Mouse (Mus musculus) small intestine, adult 2 months (tissue): Measurements from ENCODE around the gene Ccdc183. TPM values are rescaled to one million over a fixed set of nuclear protein-coding genes. Genes with fewer than 3 reads are reported as not detected.

Experiments
- H3K27ac ChIP-seq: fragments of 200-500 bp; 2 replicates; pipeline ENCODE4 v1.5.1; 2012; ENCODE audit warnings: low read depth, low read length, control low read depth, inconsistent platforms; ENCODE audit not compliant: insufficient read depth
- H3K27me3 ChIP-seq: fragments of 200-500 bp; 2 replicates; pipeline ENCODE4 v1.6.1; 2012; ENCODE audit warnings: mild to moderate bottlenecking, moderate library complexity, low read length, inconsistent platforms; ENCODE audit not compliant: control insufficient read depth, insufficient read depth
- H3K36me3 ChIP-seq: fragments of 200-500 bp; 2 replicates; pipeline ENCODE4 v1.6.1; 2012; ENCODE audit warnings: mild to moderate bottlenecking, low read length, control low read depth, inconsistent platforms; ENCODE audit not compliant: control insufficient read depth, insufficient read depth
- H3K4me1 ChIP-seq: fragments of 200-500 bp; 2 replicates; pipeline ENCODE4 v1.6.1; 2012; ENCODE audit warnings: low read length, inconsistent platforms, mixed read lengths; ENCODE audit not compliant: control insufficient read depth, insufficient read depth, insufficient read length
- H3K4me3 ChIP-seq: fragments of 200-500 bp; 2 replicates; pipeline ENCODE4 v1.5.1; 2012; ENCODE audit warnings: low read depth, mild to moderate bottlenecking, control low read depth, inconsistent platforms, low read length, moderate library complexity
- CTCF ChIP-seq: fragments of 200-500 bp; IDR thresholded peaks from 2 replicates; pipeline ENCODE4 v1.5.1; 2012; ENCODE audit warnings: low read depth, mild to moderate bottlenecking, control low read depth, inconsistent platforms, low read length, moderate library complexity, mixed read lengths; ENCODE audit not compliant: insufficient replicate concordance, insufficient read length; ENCODE audit errors: extremely low read depth
- POLR2A ChIP-seq: fragments of 200-500 bp; IDR thresholded peaks from 2 replicates; pipeline ENCODE4 v1.6.1; 2012; ENCODE audit warnings: low read depth, mild to moderate bottlenecking, control low read depth, inconsistent platforms, low read length, moderate library complexity
- WGBS: fragments of 180-500 bp; shearing (Covaris S2); methylation state at CpG from one replicate; pipeline ENCODE4 v1.1.7; 2018; 5-methylcytosine and 5-hydroxymethylcytosine counted together
- polyA plus RNA-seq: library from polyadenylated mRNA; depleted of rRNA; stranded (reverse); fragments of >200 nt; gene quantifications from 2 replicates; pipeline ENCODE4 v1.2.3, GENCODE M21; 2012

The Ccdc183 gene
- polyA plus RNA-seq, 1 experiment: not detected

DNA sequence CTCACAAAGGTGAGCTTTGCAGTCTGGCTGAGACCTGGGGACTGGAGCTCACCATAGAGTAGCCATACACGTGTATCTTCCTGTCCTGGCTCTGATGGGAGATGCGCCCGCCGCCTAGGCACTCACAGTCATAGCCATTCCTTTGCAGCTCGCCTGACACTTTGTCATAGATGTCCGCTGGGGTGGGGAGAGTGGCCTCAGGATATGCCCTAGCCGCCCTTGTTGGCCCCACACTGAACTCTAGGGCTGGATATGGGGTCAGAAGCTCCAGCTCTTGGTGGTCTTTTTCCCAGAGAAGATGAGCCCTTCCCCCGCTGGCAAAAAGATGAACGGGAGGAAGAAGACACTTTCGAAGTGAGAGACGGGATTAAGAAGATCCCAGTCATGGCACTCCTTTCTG is 43.3 kb downstream of the Ccdc183 start:
- H3K36me3 ChIP-seq: no peaks in the 10 kb centered on the region
- TF ChIP-seq POLR2A (no peak), CTCF (no peak)
- no peak overlapping the region for H3K27ac ChIP-seq
- 5% methylated on average over 11 of the region's 11 CpGs for WGBS
- H3K4me1 ChIP-seq: peaks cover 27% of the 10 kb centered on the region
- H3K4me3 ChIP-seq: peak overlapping the region; percentile 72
- peaks cover 24% of the 10 kb centered on the region for H3K27me3 ChIP-seq

GRCm38 (mm10) chr2:25573068-25573467 is 44.4 kb downstream of the Ccdc183 start:
- Histone ChIP-seq H3K27ac (no peak overlapping the region), H3K36me3 (no peaks in the 10 kb centered on the region), H3K4me1 (peaks cover 34% of the 10 kb centered on the region), H3K27me3 (peaks cover 14% of the 10 kb centered on the region), H3K4me3 (no peak overlapping the region)
- TF ChIP-seq CTCF: no peak
- TF ChIP-seq POLR2A: no peak
- 76% methylated on average over 2 of the region's 2 CpGs for WGBS

GRCm38 (mm10) chr2:25571221-25571620 is 46.3 kb downstream of the Ccdc183 start:
- H3K4me3 ChIP-seq: no peak overlapping the region

DNA sequence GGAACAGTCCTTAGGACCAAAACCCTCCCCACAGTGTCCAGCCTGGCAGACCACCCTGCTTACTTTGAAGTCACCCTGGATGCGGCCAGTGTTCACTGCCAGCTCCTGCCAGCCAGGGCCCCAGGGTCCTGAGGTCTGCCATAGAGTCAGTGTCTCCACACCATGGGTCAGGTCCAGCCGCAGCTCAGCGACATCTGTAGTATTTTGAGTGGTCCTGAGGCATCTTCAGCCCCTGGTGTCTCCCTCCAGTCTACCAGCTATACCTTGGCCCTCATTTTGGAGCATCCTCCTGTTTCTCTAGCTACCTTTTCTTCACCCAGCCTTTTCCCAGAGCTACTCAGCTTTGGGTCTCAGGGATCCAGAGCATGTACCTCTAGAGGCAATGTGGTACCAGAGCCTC is 48.2 kb downstream of the Ccdc183 start:
- 88% methylated on average over 3 of the region's 3 CpGs for WGBS
- Histone ChIP-seq H3K36me3 (peaks cover 5% of the 10 kb centered on the region; the same call in 1 of the 2 replicates), H3K4me3 (no peak overlapping the region), H3K4me1 (peaks cover 31% of the 10 kb centered on the region), H3K27ac (no peak overlapping the region), H3K27me3 (no peaks in the 10 kb centered on the region)
- no peak for TF ChIP-seq POLR2A
- no peak for TF ChIP-seq CTCF

More at GRCm38 (mm10) chr2:25571221-25571620, 46.3 kb downstream of the Ccdc183 start:
- 70% methylated on average over 4 of the region's 4 CpGs for WGBS
- no peaks in the 10 kb centered on the region for H3K27me3 ChIP-seq
- H3K36me3 ChIP-seq: no peaks in the 10 kb centered on the region
- TF ChIP-seq POLR2A (no peak), CTCF (no peak)
- H3K27ac ChIP-seq: no peak overlapping the region
- H3K4me1 ChIP-seq: peaks cover 29% of the 10 kb centered on the region

DNA sequence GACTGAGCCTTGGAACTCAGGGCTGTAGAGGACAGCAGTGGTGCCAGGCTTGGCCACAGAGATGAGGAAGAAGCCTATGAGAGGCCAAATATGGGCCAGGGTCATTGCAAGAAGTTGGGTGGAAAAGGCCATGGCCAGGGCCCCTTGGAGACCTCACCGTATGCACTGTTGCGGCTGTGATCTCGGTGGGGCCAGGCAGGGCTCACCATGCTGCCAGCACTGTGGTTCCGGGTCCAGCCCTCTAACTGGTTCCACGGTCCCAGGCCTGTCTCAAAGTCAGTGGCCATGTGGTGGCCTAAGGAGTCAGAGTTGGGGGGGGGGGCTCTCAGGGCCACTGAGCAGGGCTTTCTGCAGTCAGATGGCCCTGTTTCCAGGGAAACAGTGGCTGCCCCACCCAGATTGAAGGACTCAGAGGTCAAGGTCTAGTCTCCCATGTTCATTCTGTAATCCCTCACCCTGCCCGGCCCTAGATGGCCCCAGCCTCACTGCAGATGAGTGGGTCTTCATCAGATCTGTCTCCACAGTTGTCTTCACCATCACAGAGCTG is 48.9 kb downstream of the Ccdc183 start:
- Histone ChIP-seq H3K27me3 (no peaks in the 10 kb centered on the region), H3K4me3 (no peak overlapping the region), H3K36me3 (peaks cover 10% of the 10 kb centered on the region), H3K4me1 (peaks cover 34% of the 10 kb centered on the region), H3K27ac (no peak overlapping the region)
- 35% methylated on average over 6 of the region's 6 CpGs for WGBS
- TF ChIP-seq POLR2A (no peak), CTCF (no peak)

DNA sequence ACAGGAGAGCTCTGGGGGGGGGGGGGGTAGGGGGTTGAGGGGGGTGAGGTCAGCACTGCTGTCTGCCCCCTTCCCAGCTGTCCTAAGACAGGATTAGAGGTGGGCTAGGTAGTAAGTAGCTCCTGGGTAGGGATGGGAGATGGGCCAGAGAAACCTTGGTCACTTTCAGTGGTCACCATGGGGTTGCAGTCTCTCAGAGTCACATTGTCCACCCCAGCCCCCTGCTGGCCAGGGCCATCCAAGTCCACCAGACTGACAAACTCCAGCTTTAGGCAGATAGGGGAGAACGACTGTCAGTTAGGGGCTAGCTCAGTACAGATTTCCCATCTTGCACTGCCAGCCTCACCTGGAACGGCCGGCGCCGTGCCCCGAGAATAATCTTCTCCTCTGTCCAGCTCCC is 50.9 kb downstream of the Ccdc183 start:
- peaks cover 29% of the 10 kb centered on the region for H3K36me3 ChIP-seq

DNA sequence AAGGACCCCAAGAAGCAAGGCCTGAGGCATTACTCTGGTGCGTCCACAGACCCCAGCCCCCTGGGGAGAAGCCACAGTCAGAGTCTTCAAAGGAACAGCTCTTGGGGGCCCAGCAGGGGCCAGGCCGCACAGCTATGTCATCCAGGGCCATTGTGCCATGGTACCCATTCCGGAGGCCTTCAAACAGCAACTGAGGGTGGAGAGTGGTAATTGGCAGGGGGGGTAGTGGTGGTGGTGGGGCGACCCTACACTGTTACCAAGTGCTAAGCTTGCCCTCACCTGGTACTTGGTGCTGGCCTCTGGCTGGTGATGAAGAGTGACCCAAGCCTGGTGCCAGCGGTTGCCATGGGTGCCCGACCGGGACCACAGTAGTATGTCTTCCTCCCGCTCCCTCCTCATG is 51.7 kb downstream of the Ccdc183 start:
- Histone ChIP-seq H3K4me3 (no peak overlapping the region), H3K27ac (no peak overlapping the region), H3K27me3 (no peaks in the 10 kb centered on the region), H3K4me1 (peaks cover 53% of the 10 kb centered on the region), H3K36me3 (peaks cover 37% of the 10 kb centered on the region)
- WGBS: 93% methylated on average over 8 of the region's 8 CpGs
- TF ChIP-seq CTCF (no peak), POLR2A (no peak)

More for the DNA sequence above, 50.9 kb downstream of the Ccdc183 start:
- no peak overlapping the region for H3K4me3 ChIP-seq
- no peak for TF ChIP-seq CTCF
- no peak for TF ChIP-seq POLR2A
- peaks cover 51% of the 10 kb centered on the region for H3K4me1 ChIP-seq
- no peak overlapping the region for H3K27ac ChIP-seq
- WGBS: 82% methylated on average over 6 of the region's 6 CpGs
- H3K27me3 ChIP-seq: no peaks in the 10 kb centered on the region

DNA sequence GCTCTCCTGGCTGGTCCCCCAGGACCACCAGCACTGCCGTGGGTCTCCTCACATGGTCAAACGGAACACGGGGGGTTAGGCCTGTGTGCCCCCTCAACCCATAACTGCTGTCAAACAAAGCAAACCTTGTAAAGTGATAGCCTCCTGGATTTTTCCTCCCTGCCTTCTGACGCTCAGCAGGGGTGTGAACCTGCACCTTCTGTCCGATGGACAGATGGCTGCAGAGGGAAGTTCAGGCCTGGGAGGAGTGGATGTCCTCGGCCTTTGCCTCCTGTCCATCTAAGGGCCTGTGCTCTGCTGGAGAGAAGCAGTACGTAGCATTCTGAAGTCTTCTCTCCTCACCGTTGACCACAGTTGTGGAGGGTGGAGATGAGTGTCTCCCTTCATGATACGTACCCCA is 55.5 kb downstream of the Ccdc183 start:
- TF ChIP-seq CTCF (no peak), POLR2A (no peak)
- Histone ChIP-seq H3K27ac (peak overlapping the region; percentile 52), H3K27me3 (no peaks in the 10 kb centered on the region), H3K4me1 (peaks cover 30% of the 10 kb centered on the region), H3K4me3 (no peak overlapping the region), H3K36me3 (peaks cover 46% of the 10 kb centered on the region)
- 79% methylated on average over 9 of the region's 9 CpGs for WGBS
